Mouse (Mus musculus) forebrain, embryonic 11.5 days (tissue): Measurements from ENCODE around the gene Serpina3k. TPM values are rescaled to one million over a fixed set of nuclear protein-coding genes. Genes with fewer than 3 reads are reported as not detected.

Experiments used
- polyA plus RNA-seq: library from polyadenylated mRNA; unstranded; fragments of >200 nt; fragmentation: Nextera tagmentation; extraction: Ambion mirVana; gene quantifications from 2 replicates; pipeline ENCODE4 v1.2.1, GENCODE M21; 2014

Serpina3k gene
- polyA plus RNA-seq, 1 experiment from 2014 or later = not detected

Other genes with a start within 250 kb of the Serpina3k start
- not detected in 2 replicates for gene Serpina5, start 237.4 kb upstream of the Serpina3k start, polyA plus RNA-seq
- gene Serpina3a, start 225.8 kb upstream of the Serpina3k start, polyA plus RNA-seq = not detected in 2 replicates
- gene Serpina3b, start 210.5 kb upstream of the Serpina3k start, polyA plus RNA-seq = not detected in 2 replicates
- not detected in 2 replicates for gene Serpina3c, start 184.6 kb upstream of the Serpina3k start, polyA plus RNA-seq
- 0.27 and 0.37 TPM in 2 replicates for gene Serpina3f, start 123.9 kb upstream of the Serpina3k start, polyA plus RNA-seq
- 0.28 TPM in 1 of 2 replicates, not detected in the other for gene Serpina3g, start 102.2 kb upstream of the Serpina3k start, polyA plus RNA-seq
- 0.09 TPM in 1 of 2 replicates, not detected in the other for gene Serpina3i, start 75.4 kb upstream of the Serpina3k start, polyA plus RNA-seq
- not detected in 2 replicates for gene Serpina3j, start 23.9 kb upstream of the Serpina3k start, polyA plus RNA-seq
- gene Serpina3m, start within 50 bp of the Serpina3k start, polyA plus RNA-seq = not detected in 2 replicates
- not detected in 2 replicates for gene Serpina3n, start 68.2 kb downstream of the Serpina3k start, polyA plus RNA-seq
- gene Gsc, start 134.8 kb downstream of the Serpina3k start, polyA plus RNA-seq = 0.71 and 1.2 TPM in 2 replicates